Mouse (Mus musculus): ENCODE measurements around the gene Aak1.

GRCm38 (mm10) chr6:87009692-87010328, 160.5 kb downstream of the Aak1 start:
- TF ChIP-seq GATA1 (IDR thresholded peaks at IDR 0.05; ENCODE audit: borderline replicate concordance, low read length) (no peak), FLI1 (IDR thresholded peaks at IDR 0.05; ENCODE audit: low read length) (no peak)

Data from megakaryocyte, embryonic 14.5 days (primary cell).